Mouse (Mus musculus) neutrophil, adult 59 days (primary cell): Measurements from ENCODE around the gene Gm21746. TPM values are rescaled to one million over a fixed set of nuclear protein-coding genes. Genes with fewer than 3 reads are reported as not detected.

Source experiments
- total RNA-seq, 2 experiments: library from RNA; stranded (reverse); gene quantifications; 1 replicate in 1 of 2; 2 replicates in 1 of 2; pipeline ENCODE4 v1.2.4; 2023

Gm21746 gene
- not detected for total RNA-seq

DNA sequence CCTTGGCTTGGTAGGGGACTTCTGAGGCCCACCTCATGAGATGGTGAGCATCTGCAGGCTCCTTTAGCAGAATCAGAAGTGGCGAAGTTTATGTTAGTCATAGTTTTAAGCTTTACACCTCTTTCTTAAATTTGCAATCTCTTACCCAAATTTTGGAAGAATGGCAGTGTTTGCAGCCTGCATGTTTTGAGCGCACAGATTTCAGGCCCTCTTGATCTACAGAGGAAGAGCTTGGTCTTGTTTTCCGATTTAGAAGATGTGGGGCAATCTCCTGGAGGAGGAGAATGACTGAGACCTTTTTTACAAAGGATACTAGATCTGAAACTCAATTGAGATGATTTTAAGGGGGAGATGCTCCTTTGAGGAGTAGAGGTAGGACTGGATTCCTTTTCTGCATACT, at the start of gene Gm21746:
Gm21746 (minus strand) TSS at position 101 of the 400 bp plus-strand sequence.

DNA sequence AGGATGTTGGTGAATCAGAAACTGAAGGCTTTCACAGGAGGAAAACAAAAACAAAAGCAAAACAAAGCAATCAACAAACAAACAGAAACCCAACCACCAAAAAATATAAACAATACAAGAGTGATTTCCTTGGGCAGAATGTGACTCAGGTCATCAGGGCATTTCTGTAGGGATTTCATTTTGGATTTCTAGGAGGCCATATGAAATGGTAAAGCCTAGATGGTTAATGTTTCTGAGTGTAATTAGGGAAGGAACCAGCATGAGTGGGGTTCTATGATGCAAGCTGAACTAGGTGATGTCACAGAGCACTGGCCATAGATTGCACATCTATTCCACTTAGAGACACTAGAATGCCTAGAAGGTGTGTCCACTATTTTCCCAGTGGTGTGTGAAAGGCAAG, 29.0 kb upstream of the Gm21746 start, which contains the start of gene Gm20873:
Gm20873 (plus strand) TSS at position 301 of the 400 bp plus-strand sequence.

Other genes with a start within 250 kb of the Gm21746 start
- gene Gm20873, start 29.1 kb upstream of the Gm21746 start, total RNA-seq: not detected